Mouse (Mus musculus) liver (tissue): ENCODE results near the gene Irf3.

ENCODE experiments used
- DNase-seq: peaks from one replicate; pipeline ENCODE4 v3.0.0-alpha.2; 2020; ENCODE audit warnings: mixed read lengths

Irf3 gene

DNA sequence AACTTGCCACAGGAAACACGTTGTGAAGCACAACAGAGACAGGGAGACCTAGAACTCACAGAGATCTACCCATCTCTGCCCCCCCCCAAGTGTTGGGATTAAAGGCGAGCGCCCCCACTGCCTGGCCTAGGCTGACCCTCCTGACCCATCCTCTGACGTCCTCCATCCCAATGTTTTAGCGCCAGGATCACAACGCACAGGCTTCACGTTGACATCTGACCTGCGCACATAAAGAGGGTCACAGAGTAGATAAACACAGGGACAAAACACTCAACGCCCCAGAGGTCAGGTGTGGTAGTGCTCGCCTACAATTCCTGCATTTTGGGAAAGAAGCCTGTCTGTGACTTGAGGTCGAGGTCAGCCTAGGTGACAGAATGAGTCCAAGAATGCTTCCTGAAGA lies 39.3 kb downstream of the Irf3 start:
- no peak for DNase-seq

DNA sequence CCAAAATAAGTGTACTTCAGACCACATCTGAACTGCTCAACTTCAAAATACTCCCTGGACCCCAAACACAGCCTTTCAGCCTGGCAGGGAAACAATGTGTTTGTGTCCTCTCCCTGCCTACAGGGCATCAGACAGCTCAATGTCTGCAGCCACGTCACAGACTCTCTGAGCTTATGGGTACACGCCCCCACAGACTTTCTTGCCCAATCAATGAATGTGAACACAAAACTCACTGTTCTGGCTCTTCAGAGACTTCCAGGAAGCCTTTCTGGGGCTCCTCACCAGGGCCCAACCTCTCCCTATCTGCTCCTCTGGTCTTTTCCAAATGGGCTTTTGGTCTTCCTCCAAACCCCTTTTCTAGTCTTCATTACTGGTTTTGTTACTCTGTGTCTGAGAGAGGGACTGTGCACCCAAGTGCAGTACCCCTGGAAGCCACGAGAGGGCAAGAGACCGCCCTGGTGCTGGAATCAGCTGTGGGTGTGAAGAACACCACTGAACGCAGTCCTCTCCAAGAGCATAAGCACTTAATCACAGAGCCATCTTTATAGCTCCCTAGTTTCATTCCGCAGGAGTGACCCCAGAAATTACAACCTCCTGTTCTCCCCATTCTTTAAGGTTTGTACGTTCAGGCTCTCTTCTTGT lies 40.4 kb downstream of the Irf3 start:
- DNase-seq = peak; percentile 69

DNA sequence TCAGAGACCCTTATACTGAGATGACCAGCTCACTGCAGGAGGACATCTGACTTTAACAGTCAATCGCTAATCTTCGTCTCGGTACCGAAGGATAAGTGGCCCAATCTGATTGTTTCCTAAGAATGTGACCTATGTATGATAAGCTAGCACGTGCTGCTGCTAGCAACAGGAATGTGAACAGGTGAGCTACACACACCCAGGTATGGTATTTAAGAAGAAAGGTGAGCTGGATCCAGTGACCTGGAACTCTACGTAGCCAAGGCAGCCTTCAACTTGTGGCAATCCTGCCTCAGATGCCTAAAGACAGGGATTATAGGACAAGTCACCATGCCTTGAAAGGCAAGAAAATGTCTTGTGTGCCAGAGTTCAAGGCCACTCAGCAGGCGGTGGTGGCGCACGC lies 41.0 kb downstream of the Irf3 start:
- DNase-seq = no peak

DNA sequence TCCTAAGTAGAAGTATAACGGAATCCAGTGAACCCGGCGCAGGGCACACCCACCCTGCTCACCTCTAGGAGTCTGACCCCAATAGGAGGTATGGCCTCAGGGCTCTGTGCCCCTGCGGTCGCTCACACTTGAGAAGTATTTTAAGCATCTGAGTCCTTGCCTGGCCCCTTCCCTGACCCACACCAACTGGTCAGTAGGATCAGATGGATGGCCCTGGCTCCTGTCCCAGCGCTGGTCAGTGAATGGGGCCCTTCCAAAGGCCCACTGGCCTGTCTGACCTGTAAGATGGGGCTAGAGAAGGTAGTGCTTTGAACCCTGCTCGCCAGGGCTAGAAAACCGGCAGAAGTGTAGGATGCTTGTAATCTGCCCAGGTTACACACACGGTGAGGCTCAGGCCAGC lies 43.4 kb downstream of the Irf3 start:
- DNase-seq = no peak

DNA sequence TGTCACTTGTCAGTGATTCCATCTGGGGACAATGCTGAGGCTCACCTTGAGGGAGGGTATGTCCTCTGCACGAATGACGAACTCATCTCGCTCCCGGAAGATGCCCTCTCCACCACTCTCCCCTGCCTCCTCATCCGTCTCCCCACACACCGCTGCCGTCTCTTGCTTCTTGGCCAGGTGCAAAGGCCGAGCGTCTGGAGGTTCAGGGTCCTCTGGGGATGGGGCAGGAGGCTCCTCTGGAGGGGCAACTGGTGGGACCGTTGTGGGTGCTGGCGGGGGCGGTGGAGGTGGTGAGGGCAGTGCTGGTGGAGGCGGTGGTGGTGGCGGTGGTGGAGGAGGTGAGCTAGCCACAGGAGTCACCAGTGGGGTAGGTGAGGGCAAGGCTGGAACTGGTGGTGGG lies 45.9 kb downstream of the Irf3 start:
- no peak for DNase-seq

DNA sequence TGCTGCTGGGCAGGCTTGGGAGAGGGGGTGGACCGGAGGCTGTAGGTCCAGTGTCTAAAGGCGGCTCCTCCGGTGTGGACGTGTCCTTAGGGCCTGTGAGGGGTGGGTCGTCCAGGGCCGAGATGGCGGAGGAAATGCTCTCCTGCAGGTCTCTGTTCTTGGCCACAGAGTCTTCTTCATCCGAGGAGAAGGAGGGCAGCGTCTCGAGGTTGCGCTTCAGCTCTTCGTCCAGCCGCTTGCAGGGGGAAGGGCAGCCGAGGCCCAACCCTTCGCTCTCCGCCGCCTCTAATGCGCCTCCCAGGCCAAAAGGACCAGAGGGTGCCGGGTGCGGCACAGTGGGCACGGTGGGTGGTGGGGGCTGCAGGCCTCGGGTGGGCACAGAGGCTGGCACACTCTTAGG lies 48.3 kb downstream of the Irf3 start:
- DNase-seq = no peak

DNA sequence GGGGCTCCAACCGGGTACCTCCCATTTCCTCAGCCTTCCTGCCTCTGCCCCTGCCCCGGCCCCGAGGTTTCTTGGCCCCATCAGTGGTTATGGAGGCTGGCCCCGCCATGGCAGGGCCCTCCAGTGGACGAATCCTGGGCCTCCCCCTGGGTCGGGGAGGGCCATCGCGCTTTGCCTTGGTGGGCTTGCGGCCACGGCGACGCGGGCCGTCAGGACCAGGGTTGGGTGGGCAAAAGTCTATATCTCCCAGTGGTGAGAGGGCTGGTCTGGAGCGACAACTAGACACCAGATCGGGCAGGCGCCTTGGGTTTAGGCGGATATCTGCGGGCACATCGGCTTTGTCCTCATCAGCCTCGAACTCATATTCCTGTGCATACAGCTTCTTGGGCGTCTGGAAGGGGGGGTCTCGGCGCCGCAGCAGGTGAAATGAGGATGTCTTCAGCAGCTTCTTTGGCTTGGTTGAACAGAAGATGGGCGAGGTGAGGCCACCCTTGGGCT lies 49.5 kb downstream of the Irf3 start:
- no peak for DNase-seq

DNA sequence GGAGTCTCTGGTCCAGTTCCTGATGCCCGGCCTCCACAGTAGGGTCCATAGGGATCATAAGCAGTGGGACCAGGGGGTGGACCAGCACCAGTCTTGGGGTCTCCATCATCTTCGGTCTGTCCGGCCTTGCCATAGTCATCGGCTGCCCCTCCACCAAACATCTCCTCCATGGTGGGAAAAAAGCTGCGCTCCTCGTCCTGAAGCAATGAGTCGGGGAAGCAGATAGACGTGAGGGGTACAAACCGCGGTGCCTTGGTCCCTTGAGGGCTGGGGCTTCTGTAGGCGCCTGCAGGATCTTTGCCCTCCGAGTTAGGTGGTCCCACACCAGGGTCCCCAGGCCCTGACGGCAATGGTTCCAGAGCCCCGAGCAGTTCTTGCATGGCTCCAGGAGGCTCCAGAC lies 50.0 kb downstream of the Irf3 start:
- no peak for DNase-seq

DNA sequence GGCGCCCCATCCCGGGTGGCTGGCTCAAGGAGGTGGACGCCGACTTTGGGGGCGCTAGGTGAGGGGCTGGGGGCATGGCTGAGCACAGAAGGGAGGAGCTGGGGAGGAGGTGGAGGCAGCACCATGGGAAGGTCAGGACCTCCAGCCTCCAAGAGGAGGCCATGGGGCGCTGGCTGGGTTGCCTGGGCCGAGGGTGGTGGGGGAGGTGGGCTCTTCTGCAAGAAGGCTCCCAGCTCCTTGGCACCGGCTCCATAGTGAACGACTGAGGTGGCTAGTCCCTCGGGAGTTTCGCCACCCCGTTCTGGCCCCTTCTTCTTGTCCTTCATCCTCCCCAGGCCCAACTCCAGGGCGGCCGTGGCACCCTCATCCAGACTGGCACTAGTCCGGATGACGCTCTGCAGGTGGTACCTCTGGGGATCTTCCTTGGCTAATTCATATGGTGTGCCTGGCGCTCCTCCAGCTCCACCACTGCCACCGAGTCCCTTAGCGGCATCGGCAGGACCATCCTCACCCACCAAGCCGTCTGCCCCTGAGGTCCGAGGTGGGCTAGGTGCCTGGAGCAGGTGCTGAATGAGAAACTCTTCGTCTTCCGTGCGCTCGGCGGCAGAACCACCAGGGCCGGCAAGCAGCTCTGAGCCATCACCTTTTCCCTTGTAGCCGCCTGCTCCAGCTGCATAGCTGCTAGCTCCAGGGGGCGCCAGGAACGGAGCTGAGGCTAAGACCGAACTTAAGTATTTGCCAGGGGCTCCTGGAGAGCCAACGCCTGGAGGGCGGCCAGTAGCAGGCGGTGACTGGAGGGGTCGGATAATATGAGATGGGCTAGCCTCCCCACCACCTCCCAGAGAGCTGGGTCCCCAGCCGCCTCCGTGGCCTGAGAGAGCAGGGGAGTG lies 50.8 kb downstream of the Irf3 start:
- no peak for DNase-seq

DNA sequence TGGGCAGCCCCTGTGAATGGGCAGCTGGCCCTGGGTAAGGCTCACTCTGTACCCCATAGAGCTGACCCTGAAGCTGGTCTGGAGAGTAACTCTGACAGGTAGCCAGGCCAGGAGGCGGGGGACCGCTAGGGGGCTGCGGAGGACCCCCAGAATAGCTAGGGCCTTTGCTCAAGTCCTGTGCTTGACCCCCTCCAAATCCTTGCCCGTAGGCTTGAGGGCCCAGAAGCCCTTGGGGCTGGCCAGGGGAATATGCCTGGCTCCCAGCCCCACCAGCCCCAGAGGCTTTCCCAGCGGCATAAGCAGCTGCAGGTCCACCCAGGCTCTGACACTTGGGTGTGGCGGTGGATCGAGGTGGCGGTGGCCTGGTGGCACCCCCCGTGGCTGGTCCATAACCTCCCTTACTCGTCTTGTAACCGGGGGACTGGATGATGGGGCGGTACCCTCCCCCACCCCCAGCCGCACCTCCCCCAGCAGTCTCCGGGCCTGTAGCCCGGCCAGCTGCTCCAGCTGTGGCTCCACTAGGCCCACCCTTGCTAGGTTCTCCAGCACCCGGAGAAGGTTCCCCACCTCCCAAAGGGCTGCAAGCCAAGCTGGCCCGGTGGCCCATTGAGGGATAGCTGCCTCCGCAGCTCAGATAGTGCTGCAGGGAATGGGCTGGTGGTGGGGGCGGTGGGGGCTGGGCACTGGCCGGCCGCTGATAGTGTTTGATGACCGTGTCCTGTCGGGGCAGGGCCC lies 51.6 kb downstream of the Irf3 start:
- DNase-seq = no peak

DNA sequence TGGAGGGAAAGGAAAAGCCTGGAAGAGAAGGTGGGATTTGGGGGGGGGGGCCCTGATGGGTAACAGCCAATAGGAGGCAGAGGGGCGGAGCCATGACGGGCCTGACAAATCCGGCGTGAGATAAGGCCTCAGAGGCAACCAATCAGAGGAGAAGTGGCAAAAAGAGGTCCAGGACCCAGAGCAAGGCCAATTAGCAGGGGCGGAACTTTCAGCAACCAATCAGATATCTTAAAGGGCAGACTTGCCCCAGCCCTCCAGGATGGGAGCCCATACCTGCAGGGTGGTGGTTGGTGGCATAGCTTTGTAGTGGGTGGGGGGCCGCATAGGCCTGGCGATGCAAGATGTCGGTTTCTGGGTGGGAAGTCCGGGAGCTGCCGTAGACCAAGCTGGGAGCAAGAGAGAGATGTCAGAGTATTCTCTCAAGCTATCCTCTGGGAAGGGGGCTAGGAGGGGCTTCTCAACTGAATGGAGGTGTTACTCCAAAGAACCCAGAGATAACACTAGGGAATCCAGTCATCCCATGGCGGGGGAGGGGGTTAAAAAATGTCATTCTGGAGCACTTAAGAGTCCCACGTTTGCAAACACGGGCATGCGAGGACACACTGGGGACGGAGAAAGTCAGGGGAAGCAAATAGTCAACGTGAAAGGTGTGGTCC lies 53.6 kb downstream of the Irf3 start:
- peak; percentile 79 for DNase-seq

DNA sequence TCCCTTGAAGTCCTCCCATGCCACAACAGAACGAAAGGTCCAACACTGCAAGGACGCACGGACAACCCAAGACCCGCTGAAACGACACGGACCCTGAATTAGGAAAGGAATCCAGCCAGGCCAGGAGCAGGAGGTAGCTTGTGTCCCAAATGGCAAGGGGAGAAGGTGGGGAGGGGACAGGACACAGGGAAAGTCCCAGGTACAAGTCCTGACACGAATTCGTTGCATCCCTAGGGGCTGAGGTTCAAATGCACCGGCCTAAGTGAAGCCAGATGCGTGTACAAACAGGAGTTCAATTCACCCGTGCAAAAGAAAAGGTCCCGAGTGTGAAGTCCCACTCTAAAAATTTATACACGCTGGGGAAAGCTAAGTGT lies 54.1 kb downstream of the Irf3 start:
- DNase-seq = no peak
